Mouse (Mus musculus): Measurements from ENCODE around the gene Tnrc6a.

DNA sequence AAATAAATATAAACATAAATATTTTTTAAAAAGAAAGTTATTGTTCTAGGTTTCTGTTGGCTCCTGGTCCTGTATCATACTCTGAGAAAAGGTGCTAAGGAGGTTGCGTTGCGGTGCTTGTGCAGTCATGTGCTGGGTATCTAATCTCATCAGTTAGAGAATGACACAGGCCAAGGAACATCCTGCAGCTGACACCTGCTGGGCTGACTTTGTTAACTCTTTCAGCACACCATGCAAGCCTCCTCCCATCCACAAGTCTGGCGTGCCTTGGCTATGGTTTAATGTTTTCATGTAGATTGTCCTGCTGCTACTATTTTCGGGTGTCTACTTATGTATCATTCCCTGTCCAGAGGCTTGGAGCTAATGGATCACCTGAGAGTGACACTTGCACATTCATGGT lies 14.3 kb downstream of the Tnrc6a start:
- TF ChIP-seq CTCF (IDR thresholded peaks at IDR 0.05; ENCODE audit: control insufficient read depth, insufficient read depth, low read length) (no peak), POLR2A (IDR thresholded peaks at IDR 0.05; ENCODE audit: borderline replicate concordance, control insufficient read depth, low read depth, low read length) (no peak)
